Mouse (Mus musculus) splenic B cell, adult 2 months (primary cell): ENCODE results near the gene Srrd.

Experiments
- DNase-seq: peaks from one replicate; pipeline ENCODE4 v3.0.0-alpha.2; 2011; ENCODE audit warnings: low read depth, low spot score
- H3K27me3 ChIP-seq: 2 replicates; pipeline ENCODE4 v1.6.1; 2012; ENCODE audit warnings: mild to moderate bottlenecking, low read length, moderate library complexity, mixed read lengths; ENCODE audit not compliant: control insufficient read depth, poor library complexity, insufficient read depth, severe bottlenecking
- H3K36me3 ChIP-seq: 2 replicates; pipeline ENCODE4 v1.6.1; 2012; ENCODE audit warnings: mild to moderate bottlenecking, low read length, moderate library complexity, mixed read lengths; ENCODE audit not compliant: control insufficient read depth, poor library complexity, insufficient read depth, severe bottlenecking

Gene Srrd

DNA sequence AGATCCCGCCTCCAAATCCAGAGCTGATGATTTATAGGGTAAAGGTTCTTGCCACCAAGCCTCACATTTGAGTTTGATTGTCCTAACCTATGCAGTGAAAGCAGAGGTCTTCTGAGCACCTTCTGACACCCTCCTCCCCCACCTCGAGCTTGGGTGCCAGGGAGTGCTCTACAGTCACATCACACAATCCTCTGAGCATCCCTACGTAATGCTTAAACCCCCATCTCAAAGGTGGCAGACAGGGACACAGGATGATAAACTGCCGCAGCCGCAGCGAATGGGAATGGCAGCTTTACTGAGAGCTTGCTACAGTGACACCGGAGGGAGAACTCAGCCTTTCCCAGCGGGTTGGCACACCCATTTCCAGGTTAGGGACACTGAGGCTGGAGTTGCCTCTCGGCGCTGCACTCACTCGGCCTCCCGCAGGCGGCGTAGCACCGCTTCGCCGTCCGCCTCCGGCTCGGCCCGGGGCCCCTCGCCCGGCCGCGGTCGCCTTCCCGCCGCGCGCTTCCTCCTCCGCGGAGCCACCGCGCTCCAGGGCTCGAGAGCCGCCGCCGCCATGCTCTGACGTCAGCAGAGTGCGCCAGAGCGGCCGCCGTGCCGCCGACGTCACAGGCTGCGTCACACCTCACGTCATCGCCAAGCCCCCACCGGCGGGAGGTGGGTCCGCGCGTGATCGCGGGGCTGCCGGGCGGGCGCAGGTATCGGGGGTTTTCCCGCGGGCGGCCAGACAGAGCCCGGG is at the start of gene Srrd, which contains the start of gene Hps4:
Gene Srrd (minus strand): TSS at position 578 of the 742 bp plus-strand sequence.
Gene Hps4 (plus strand): TSS at position 621 of the 742 bp plus-strand sequence.
- peak; percentile 96 for DNase-seq
- H3K27me3 ChIP-seq, result no peaks in the 10 kb centered on the region
- peaks cover 6% of the 10 kb centered on the region for H3K36me3 ChIP-seq

DNA sequence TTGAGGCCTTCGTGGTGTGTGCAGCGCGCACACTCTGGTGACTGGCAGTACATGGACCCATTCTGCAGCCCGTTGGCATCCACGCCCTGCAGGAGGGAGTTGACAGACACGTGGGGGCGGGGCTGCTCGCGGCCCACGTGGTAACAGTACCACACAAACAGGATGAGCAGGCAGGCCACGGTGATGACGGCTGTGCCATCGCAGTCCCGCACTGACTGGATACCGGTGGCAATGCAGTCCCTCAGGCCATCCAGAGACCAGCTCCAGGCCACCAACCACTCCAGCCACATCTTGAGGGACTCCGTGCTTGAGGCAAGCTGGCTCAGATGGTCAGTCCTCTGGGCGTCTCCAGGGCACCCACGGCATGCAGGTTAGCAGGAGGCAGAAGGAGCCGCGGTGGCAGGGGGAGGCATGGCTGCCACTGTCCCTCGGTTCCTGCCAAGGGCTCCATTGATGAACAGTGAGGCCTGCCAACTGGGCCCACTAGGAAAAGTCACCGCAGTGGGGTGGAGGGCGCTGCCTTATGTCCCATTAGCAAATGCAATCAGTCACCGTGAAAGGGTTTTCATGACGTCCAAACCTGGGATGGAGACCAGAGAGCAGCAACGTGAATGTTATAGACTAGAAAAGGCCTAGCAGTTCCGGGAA is 49.0 kb upstream of the Srrd start:
- Histone ChIP-seq H3K36me3 (no peaks in the 10 kb centered on the region), H3K27me3 (no peaks in the 10 kb centered on the region)
- no peak for DNase-seq

DNA sequence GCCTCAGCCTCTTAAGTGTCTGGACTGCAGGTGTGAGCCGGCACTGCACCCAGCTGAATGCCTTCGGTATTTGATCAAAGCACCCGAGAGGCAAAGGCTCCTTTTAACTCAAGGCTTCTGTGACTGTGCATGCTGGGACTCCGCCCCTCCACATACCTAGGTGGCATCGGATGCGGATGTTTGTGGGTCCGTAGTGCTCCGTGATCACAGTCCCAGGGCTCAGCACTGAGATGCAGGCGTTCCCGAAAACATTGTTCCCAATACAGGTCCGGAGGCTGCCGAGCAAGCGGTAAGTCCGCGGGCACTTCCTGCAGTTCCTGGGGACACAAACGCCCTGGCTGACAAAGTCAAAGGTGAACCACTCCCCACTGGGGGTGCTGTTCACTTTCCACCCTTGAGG is 48.2 kb upstream of the Srrd start:
- H3K36me3 ChIP-seq, result no peaks in the 10 kb centered on the region
- DNase-seq, result no peak

DNA sequence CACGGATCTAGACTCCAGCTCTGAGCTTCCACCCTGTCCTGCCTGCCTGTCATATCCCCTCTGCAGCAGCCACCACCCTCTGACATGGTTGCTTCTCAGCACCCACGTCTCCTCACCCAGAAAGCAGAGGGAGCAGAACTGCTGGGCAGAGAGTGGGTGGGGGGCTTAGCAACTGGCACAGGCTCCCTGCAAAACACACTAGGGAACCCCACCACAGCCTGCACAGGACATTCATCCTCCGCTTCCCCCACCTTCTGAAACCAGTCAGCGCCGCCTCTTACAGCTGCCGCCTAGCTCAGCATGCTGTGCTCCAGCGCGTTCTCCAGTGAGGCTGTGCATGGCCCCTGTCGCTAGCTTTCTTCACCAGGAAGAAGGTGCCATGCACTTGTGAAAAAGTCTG is 46.5 kb upstream of the Srrd start:
- H3K36me3 ChIP-seq, result no peaks in the 10 kb centered on the region
- DNase-seq, result no peak
- H3K27me3 ChIP-seq, result no peaks in the 10 kb centered on the region

More for the DNA sequence above, 48.2 kb upstream of the Srrd start:
- no peaks in the 10 kb centered on the region for H3K27me3 ChIP-seq

DNA sequence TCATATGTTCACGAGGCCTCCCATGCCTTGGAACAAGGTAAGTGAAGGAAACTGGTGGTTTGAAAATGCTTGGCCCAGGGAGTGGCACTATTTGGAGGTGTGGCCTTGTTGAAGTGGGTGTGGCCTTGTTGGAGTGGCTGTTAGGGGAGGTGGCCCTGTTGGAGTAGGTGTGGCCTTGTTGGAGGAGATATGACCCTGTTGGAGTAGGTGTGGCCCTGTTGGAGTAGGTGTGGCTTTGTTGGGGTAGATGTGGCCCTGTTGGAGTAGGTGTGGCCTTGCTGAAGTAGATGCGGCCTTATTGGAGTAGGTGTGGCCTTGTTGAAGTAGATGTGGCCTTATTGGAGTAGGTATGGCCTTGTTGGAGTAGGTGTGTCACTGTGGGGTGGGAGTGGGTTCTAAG is 43.1 kb upstream of the Srrd start:
- H3K27me3 ChIP-seq, result no peaks in the 10 kb centered on the region
- no peaks in the 10 kb centered on the region for H3K36me3 ChIP-seq
- peak; percentile 15 for DNase-seq

DNA sequence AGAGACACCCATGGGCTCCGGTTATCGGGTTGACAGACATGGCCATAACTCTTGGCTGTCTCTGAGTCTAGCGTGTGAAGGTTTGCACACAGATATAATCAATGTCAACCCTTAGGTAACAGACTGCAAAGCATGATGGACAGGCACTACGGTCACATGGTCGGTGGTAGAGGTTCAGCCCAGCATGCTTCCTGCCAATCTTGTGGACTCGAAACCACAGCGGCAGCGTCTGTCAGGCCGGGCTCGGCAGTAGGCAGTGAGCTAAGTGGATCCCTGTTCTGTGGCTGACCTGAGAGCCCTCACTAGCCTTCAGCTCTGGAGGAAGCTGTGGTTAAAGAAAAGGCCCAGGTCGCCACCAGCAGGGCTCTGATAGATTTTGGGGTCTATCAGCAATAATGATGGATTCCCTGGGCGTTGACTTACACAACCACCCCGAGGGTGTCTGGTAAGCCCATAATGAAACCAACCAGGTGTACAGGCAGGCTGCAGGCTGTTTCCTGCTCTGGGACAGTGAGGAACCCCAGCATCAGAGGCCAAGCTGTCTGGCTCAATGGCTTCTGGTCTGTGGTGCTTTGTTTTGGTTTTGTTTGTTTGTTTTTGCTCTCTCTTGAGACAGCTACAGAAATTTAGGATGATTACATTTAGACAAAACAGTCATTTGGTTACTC is 42.1 kb upstream of the Srrd start:
- Histone ChIP-seq H3K36me3 (no peaks in the 10 kb centered on the region), H3K27me3 (no peaks in the 10 kb centered on the region)
- peak; percentile 60 for DNase-seq

DNA sequence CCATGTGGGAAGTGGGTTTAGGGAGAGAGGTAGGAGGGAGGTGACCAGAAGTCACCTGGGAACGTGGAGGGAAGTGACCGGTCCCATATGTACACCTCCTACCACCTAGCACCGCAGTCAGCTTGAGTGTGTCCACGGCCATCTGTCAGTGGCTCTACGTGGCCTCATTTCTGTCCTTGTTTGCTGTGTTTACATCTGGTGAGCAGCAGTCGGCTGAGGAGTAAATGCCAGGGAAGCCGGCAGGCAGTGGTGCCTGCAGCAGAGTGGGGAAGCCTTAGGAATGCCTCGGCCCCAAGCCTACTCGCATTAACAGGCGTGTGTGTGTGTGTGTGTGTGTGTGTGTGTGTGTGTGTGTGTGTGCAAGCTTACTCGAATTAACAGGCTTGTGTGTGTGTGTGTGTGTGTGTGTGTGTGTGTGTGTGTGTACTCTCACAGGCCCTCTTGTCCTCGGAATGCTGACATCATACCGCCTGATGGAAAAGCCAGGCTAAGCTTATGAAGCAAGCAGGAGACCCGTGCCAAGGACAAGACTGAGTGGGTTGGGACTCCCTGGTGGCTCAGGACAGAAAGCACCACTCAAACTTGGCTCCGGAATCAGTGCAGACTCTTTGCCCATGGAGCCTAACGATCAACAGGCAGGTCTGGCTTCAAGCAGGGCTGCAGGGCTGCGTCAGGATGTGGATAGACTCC is 39.9 kb upstream of the Srrd start:
- H3K27me3 ChIP-seq, result no peaks in the 10 kb centered on the region
- no peak for DNase-seq
- no peaks in the 10 kb centered on the region; the same call in 1 of the 2 replicates for H3K36me3 ChIP-seq

DNA sequence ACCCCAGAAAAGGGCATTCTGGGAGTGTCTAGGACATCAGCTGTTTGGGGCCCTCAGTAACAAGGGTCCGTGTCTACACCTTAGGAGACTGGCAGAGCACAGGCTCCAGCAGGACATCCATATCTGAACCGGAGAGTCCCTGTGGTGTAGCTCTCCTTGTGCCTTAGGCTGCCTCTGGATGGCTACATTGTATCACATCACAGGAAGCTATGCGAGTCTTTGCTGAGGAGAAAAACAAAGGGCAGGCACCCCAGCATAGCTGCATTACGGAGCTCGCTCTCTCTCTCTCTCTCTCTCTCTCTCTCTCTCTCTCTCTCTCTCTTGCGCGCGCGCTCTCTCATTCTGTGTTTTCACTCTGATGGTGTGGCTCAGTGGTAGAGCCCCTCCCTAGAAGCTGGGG is 39.2 kb upstream of the Srrd start:
- Histone ChIP-seq H3K36me3 (no peaks in the 10 kb centered on the region; the same call in 1 of the 2 replicates), H3K27me3 (no peaks in the 10 kb centered on the region)
- no peak for DNase-seq

DNA sequence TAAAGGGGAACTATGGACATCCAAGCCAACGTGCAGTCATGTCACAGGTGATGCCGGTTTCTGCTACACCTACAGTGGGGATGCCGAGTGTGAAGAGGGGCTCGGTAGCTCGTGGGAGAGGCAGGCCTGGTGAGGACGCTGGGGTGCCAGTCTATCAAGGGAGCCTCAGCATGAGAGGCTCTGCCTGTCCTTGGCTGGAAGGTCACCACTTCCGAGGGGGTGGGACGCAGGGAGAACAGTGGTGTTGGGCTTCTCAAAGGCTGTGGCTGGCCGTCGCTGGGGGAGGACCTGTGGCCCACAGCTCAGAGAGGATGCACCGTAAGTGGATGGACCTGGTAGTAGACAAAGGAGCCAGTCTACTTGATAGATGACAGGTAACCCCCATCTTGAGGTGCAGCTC is 38.3 kb upstream of the Srrd start:
- no peaks in the 10 kb centered on the region for H3K27me3 ChIP-seq
- DNase-seq, result no peak
- no peaks in the 10 kb centered on the region; the same call in 1 of the 2 replicates for H3K36me3 ChIP-seq

DNA sequence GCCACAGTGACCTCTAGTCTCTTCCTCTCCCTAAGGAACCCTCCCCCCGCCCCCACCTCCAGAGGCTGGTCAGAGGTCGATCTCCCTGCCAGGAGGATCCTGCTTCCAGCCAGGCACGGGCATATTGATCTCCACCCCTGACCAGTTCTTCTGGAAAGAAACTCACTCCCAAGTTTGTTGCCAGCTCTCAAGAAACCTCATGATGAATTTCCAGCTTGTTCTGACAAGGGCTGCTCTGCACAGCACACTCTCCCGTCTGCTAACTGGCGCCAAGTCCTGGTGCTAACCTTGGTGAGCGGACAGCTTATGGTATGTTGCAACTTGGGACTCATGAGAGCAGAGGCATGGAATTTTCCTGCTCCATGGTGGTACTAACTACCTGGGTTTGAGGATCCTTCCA is 35.9 kb upstream of the Srrd start:
- DNase-seq, result no peak
- Histone ChIP-seq H3K36me3 (no peaks in the 10 kb centered on the region; the same call in 1 of the 2 replicates), H3K27me3 (no peaks in the 10 kb centered on the region)

DNA sequence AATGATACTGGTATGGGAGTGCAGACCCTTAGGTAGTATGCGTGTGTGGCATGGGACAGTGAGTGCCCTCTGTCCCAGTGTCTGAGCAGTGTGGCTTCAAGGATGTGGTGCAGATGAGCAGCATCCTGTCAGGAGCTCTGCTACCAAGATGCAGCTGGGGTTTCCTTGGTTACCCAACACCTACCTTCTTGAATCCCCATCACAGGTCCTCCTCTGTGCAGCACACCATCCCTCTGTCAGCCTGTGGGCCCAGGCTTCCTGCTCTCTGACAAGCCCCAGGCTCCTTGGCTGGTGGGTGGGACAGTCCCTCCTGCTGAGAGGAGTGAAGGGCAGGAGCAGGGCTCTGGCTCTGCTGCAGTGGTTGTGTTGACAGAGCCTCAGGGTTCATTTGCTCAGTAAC is 34.5 kb upstream of the Srrd start:
- Histone ChIP-seq H3K36me3 (no peaks in the 10 kb centered on the region; the same call in 1 of the 2 replicates), H3K27me3 (no peaks in the 10 kb centered on the region)
- DNase-seq, result no peak

DNA sequence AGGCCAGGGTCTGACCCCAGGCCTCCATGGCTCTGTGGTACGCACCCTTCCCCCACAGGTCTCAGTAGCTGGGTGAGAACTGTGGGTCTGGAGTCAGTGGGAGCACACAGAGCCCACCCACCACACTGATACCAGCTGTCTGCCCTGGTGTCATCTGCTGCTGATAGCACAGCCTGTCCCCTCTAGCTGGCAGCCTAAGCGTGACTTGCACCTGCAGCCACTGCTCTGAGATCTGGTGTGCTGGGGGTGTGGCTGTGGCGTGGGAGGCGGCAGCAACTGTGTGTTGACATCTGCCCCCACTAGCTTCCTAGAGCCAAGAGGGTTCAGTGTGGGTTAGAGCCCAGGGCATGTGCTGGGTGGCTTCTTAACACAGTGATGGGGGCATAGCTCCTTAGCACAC is 33.3 kb upstream of the Srrd start:
- Histone ChIP-seq H3K36me3 (peaks cover 3% of the 10 kb centered on the region), H3K27me3 (no peaks in the 10 kb centered on the region)
- no peak for DNase-seq

DNA sequence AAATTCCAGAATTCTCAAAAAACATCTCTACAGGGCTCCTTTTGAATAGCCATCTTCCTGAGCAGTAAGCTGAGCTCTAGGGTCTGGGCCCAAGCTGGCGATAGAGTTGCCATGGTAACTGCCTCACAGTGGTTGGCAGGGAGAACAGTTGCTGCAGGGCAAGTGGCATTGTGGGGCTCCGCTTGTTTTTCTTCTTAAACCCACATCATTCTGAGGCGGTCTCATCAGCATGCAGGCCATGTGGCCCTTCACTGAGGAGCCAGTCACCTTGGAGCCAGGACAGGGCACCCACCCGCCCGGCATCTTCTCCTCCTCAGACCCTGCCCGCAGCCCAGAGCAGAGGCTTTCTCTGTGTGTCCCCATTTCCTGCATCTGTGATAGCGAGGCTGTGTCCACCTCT is 29.1 kb upstream of the Srrd start:
- DNase-seq, result no peak
- H3K27me3 ChIP-seq, result no peaks in the 10 kb centered on the region

DNA sequence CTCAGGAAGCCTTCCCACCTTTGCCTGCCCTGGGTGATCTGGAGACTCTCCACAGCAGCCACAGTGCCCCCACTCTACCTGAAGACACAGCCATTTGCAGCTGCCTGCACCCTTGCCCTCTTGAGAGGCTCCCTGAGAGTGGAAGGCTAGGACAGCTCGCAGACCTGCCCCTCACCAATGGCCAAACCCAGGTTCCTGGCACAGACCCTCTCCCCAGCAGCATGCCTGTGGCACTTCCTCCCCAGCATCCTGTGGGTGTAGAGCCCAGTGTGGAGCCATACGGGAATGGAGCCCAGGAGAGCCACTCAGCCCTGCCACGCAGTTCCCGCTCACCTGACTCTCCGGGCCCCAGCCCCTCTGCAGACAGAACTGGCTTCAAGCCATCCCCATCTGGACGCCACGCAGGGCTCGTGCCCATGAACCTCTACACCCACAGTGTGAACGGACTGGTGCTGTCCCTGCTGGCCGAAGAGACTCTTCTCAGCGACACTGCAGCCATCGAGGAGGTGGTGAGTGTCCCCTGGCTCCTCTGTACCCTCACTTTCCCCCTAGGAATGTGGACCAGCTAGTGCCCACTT is 27.5 kb upstream of the Srrd start:
- DNase-seq, result no peak
- Histone ChIP-seq H3K36me3 (peaks cover 3% of the 10 kb centered on the region; the same call in 1 of the 2 replicates), H3K27me3 (no peaks in the 10 kb centered on the region)

More for the DNA sequence above, 29.1 kb upstream of the Srrd start:
- H3K36me3 ChIP-seq, result peaks cover 3% of the 10 kb centered on the region
